Mouse (Mus musculus): Measurements from ENCODE around the gene Aldoc. TPM values are rescaled to one million over a fixed set of nuclear protein-coding genes. Genes with fewer than 3 reads are reported as not detected.

Gene Aldoc
- polyA plus RNA-seq, 1 experiment: 32.5 TPM

DNA sequence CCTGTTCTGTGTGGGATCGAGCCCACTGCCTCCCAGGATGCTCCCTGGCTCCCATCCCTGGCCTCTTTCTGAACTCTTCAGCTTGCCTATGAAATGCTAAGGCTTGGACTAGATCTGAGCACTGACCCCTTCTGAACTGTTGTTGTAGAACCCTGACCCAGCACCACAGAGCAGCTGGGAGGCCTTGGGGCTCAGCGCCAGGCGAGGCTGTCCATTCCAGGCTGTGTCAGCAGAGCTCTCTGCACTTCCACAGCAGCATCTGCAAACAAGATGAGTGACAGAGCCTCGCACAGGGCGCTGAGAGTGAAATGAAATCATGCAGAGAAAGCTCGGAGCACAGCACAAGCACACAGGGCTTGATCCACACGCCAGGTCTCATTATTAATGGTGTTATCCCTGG lies 49.8 kb downstream of the Aldoc start:
- Histone ChIP-seq H3K36me3 (ENCODE audit: control insufficient read depth, insufficient read depth, low read length, poor library complexity, severe bottlenecking) (no peaks in the 10 kb centered on the region), H3K4me3 (ENCODE audit: low read depth, low read length) (no peak overlapping the region), H3K9me3 (replicated peaks; ENCODE audit: control insufficient read depth, insufficient read depth, low read length, poor library complexity, severe bottlenecking) (no peaks in the 10 kb centered on the region), H3K4me1 (ENCODE audit: control insufficient read depth, insufficient read depth, low read length) (peaks cover 8% of the 10 kb centered on the region), H3K9ac (ENCODE audit: low read depth, poor library complexity, severe bottlenecking) (no peak overlapping the region), H3K27me3 (ENCODE audit: control insufficient read depth, insufficient read depth, low read length, poor library complexity, severe bottlenecking) (no peaks in the 10 kb centered on the region), H3K27ac (ENCODE audit: insufficient read depth, low read length) (no peak overlapping the region)
- TF ChIP-seq CTCF (IDR thresholded peaks at IDR 0.05; ENCODE audit: low read depth, low read length) (no peak), EP300 (IDR thresholded peaks at IDR 0.05; ENCODE audit: insufficient read depth, low read depth, low read length) (no peak), POLR2A (IDR thresholded peaks at IDR 0.05; ENCODE audit: insufficient read depth, low read length) (no peak)

GRCm38 (mm10) chr11:78374147-78374546 lies 51.4 kb downstream of the Aldoc start:
- H3K9me3 ChIP-seq (replicated peaks; ENCODE audit: control insufficient read depth, insufficient read depth, low read length, poor library complexity, severe bottlenecking): no peaks in the 10 kb centered on the region
- TF ChIP-seq EP300 (IDR thresholded peaks at IDR 0.05; ENCODE audit: insufficient read depth, low read depth, low read length) (no peak), POLR2A (IDR thresholded peaks at IDR 0.05; ENCODE audit: insufficient read depth, low read length) (no peak), CTCF (IDR thresholded peaks at IDR 0.05; ENCODE audit: low read depth, low read length) (no peak)
- H3K27me3 ChIP-seq (ENCODE audit: control insufficient read depth, insufficient read depth, low read length, poor library complexity, severe bottlenecking): no peaks in the 10 kb centered on the region
- no peak overlapping the region for H3K4me3 ChIP-seq (ENCODE audit: low read depth, low read length)
- no peaks in the 10 kb centered on the region for H3K36me3 ChIP-seq (ENCODE audit: control insufficient read depth, insufficient read depth, low read length, poor library complexity, severe bottlenecking)
- peaks cover 8% of the 10 kb centered on the region for H3K4me1 ChIP-seq (ENCODE audit: control insufficient read depth, insufficient read depth, low read length)
- H3K9ac ChIP-seq (ENCODE audit: low read depth, poor library complexity, severe bottlenecking): no peak overlapping the region
- no peak overlapping the region for H3K27ac ChIP-seq (ENCODE audit: insufficient read depth, low read length)

Other genes starting within 250 kb of the Aldoc start
- 24.0 and 25.1 TPM in 2 replicates for gene Eral1, start 242.6 kb upstream of the Aldoc start, polyA plus RNA-seq (2011; ENCODE audit: insufficient read depth, insufficient read length, low read depth, missing spikeins)
- 17.5 and 18.1 TPM in 2 replicates for gene Fam222b, start 228.3 kb upstream of the Aldoc start, polyA plus RNA-seq (2011; ENCODE audit: insufficient read depth, insufficient read length, low read depth, missing spikeins)
- 87.4 and 99.3 TPM in 2 replicates for gene Traf4, start 157.4 kb upstream of the Aldoc start, polyA plus RNA-seq (2011; ENCODE audit: insufficient read depth, insufficient read length, low read depth, missing spikeins)
- 18.1 and 20.0 TPM in 2 replicates for gene Nek8, start 146.3 kb upstream of the Aldoc start, polyA plus RNA-seq (2011; ENCODE audit: insufficient read depth, insufficient read length, low read depth, missing spikeins)
- 12.2 and 13.2 TPM in 2 replicates for gene Tlcd1, start 146.3 kb upstream of the Aldoc start, polyA plus RNA-seq (2011; ENCODE audit: insufficient read depth, insufficient read length, low read depth, missing spikeins)
- 2,740 and 2,914 TPM in 2 replicates for gene Rpl23a, start 139.4 kb upstream of the Aldoc start, polyA plus RNA-seq (2011; ENCODE audit: insufficient read depth, insufficient read length, low read depth, missing spikeins)
- 33.1 and 36.1 TPM in 2 replicates for gene Rab34, start 134.5 kb upstream of the Aldoc start, polyA plus RNA-seq (2011; ENCODE audit: insufficient read depth, insufficient read length, low read depth, missing spikeins)
- 6.1 and 7.6 TPM in 2 replicates for gene Proca1, start 129.6 kb upstream of the Aldoc start, polyA plus RNA-seq (2011; ENCODE audit: insufficient read depth, insufficient read length, low read depth, missing spikeins)
- gene Sdf2, start 77.2 kb upstream of the Aldoc start, polyA plus RNA-seq (2011; ENCODE audit: insufficient read depth, insufficient read length, low read depth, missing spikeins): 53.9 and 56.6 TPM in 2 replicates
- gene Supt6, start 77.0 kb upstream of the Aldoc start, polyA plus RNA-seq (2011; ENCODE audit: insufficient read depth, insufficient read length, low read depth, missing spikeins): 73.2 and 73.4 TPM in 2 replicates
- gene 2610507B11Rik, start 61.2 kb upstream of the Aldoc start, polyA plus RNA-seq (2011; ENCODE audit: insufficient read depth, insufficient read length, low read depth, missing spikeins): 108 and 112 TPM in 2 replicates
- gene BC030499, start 32.1 kb upstream of the Aldoc start, polyA plus RNA-seq (2011; ENCODE audit: insufficient read depth, insufficient read length, low read depth, missing spikeins): 0.75 and 1.1 TPM in 2 replicates
- 66.9 and 68.8 TPM in 2 replicates for gene Spag5, start 21.4 kb upstream of the Aldoc start, polyA plus RNA-seq (2011; ENCODE audit: insufficient read depth, insufficient read length, low read depth, missing spikeins)
- 24.2 and 29.5 TPM in 2 replicates for gene Pigs, start 5.4 kb downstream of the Aldoc start, polyA plus RNA-seq (2011; ENCODE audit: insufficient read depth, insufficient read length, low read depth, missing spikeins)
- gene Unc119, start 20.5 kb downstream of the Aldoc start, polyA plus RNA-seq (2011; ENCODE audit: insufficient read depth, insufficient read length, low read depth, missing spikeins): 25.7 and 28.7 TPM in 2 replicates
- gene Foxn1, start 63.6 kb downstream of the Aldoc start, polyA plus RNA-seq (2011; ENCODE audit: insufficient read depth, insufficient read length, low read depth, missing spikeins): not detected in 2 replicates
- gene Slc13a2, start 99.2 kb downstream of the Aldoc start, polyA plus RNA-seq (2011; ENCODE audit: insufficient read depth, insufficient read length, low read depth, missing spikeins): not detected in 2 replicates
- 6.5 and 9.1 TPM in 2 replicates for gene Slc46a1, start 142.7 kb downstream of the Aldoc start, polyA plus RNA-seq (2011; ENCODE audit: insufficient read depth, insufficient read length, low read depth, missing spikeins)
- gene Sarm1, start 174.8 kb downstream of the Aldoc start, polyA plus RNA-seq (2011; ENCODE audit: insufficient read depth, insufficient read length, low read depth, missing spikeins): 2.0 and 3.1 TPM in 2 replicates
- gene Vtn, start 176.1 kb downstream of the Aldoc start, polyA plus RNA-seq (2011; ENCODE audit: insufficient read depth, insufficient read length, low read depth, missing spikeins): not detected in 2 replicates
- not detected in 2 replicates for gene Sebox, start 180.5 kb downstream of the Aldoc start, polyA plus RNA-seq (2011; ENCODE audit: insufficient read depth, insufficient read length, low read depth, missing spikeins)
- gene Tmem199, start 189.2 kb downstream of the Aldoc start, polyA plus RNA-seq (2011; ENCODE audit: insufficient read depth, insufficient read length, low read depth, missing spikeins): 41.6 and 41.7 TPM in 2 replicates
- gene Poldip2, start 189.2 kb downstream of the Aldoc start, polyA plus RNA-seq (2011; ENCODE audit: insufficient read depth, insufficient read length, low read depth, missing spikeins): 72.1 and 75.3 TPM in 2 replicates
- 38.2 and 41.2 TPM in 2 replicates for gene Tnfaip1, start 213.4 kb downstream of the Aldoc start, polyA plus RNA-seq (2011; ENCODE audit: insufficient read depth, insufficient read length, low read depth, missing spikeins)
- gene Ift20, start 213.4 kb downstream of the Aldoc start, polyA plus RNA-seq (2011; ENCODE audit: insufficient read depth, insufficient read length, low read depth, missing spikeins): 30.2 and 40.0 TPM in 2 replicates
- 89.0 and 90.1 TPM in 2 replicates for gene Tmem97, start 227.8 kb downstream of the Aldoc start, polyA plus RNA-seq (2011; ENCODE audit: insufficient read depth, insufficient read length, low read depth, missing spikeins)